Mouse (Mus musculus) heart, embryonic 12.5 days (tissue): ENCODE results near the gene Med26. TPM values are rescaled to one million over a fixed set of nuclear protein-coding genes. Genes with fewer than 3 reads are reported as not detected.

Experiments
- ATAC-seq: fragments of 200-750 bp; cut with Nextera tagmentation; 2 replicates; pipeline ENCODE4 v1.8.0; 2017; ENCODE audit warnings: moderate TSS enrichment, moderate library complexity; ENCODE audit not compliant: insufficient number of reproducible peaks, low FRiP score
- H3K27ac ChIP-seq: fragments of 300-500 bp; sonication (generic); 2 replicates; pipeline ENCODE4 v1.5.1; 2016; ENCODE audit warnings: mild to moderate bottlenecking, moderate library complexity; ENCODE audit not compliant: poor library complexity, severe bottlenecking
- H3K27me3 ChIP-seq: fragments of 300-500 bp; sonication (generic); replicated peaks from 2 replicates; pipeline ENCODE4 v1.6.1; 2016; ENCODE audit warnings: mild to moderate bottlenecking, moderate library complexity
- H3K36me3 ChIP-seq: fragments of 300-500 bp; sonication (generic); 2 replicates; pipeline ENCODE4 v1.6.1; 2016; ENCODE audit warnings: mild to moderate bottlenecking, moderate library complexity
- H3K4me1 ChIP-seq: fragments of 300-500 bp; sonication (generic); replicated peaks from 2 replicates; pipeline ENCODE4 v1.6.1; 2016; ENCODE audit warnings: mild to moderate bottlenecking
- H3K4me2 ChIP-seq: fragments of 300-500 bp; sonication (generic); 2 replicates; pipeline ENCODE4 v1.6.1; 2016; ENCODE audit warnings: mild to moderate bottlenecking, moderate library complexity
- H3K4me3 ChIP-seq: fragments of 300-500 bp; sonication (generic); 2 replicates; pipeline ENCODE4 v1.5.1; 2016; ENCODE audit warnings: mild to moderate bottlenecking
- H3K9ac ChIP-seq: fragments of 300-500 bp; sonication (generic); 2 replicates; pipeline ENCODE4 v1.6.1; 2016; ENCODE audit warnings: mild to moderate bottlenecking, moderate library complexity
- H3K9me3 ChIP-seq: fragments of 300-500 bp; sonication (generic); replicated peaks from 2 replicates; pipeline ENCODE4 v1.6.1; 2016; ENCODE audit warnings: mild to moderate bottlenecking, moderate library complexity
- WGBS: fragments of 180-500 bp; shearing (Covaris S2); methylation state at CpG from one replicate; pipeline ENCODE4 v1.1.7; 2016; 5-methylcytosine and 5-hydroxymethylcytosine counted together
- polyA plus RNA-seq: library from polyadenylated mRNA; unstranded; fragments of >200 nt; fragmentation: Nextera tagmentation; extraction: Ambion mirVana; gene quantifications from 2 replicates; pipeline ENCODE4 v1.2.1, GENCODE M21; 2016

Med26 gene
- polyA plus RNA-seq, 1 experiment from 2014 or later, result 10.6 TPM

GRCm38 (mm10) chr8:72500521-72500931, 47.5 kb downstream of the Med26 start:
- no peaks in the 10 kb centered on the region for H3K9me3 ChIP-seq
- H3K4me1 ChIP-seq, result peaks cover 55% of the 10 kb centered on the region
- peaks cover 30% of the 10 kb centered on the region for H3K36me3 ChIP-seq
- no peak for ATAC-seq
- no peaks in the 10 kb centered on the region for H3K27me3 ChIP-seq
- no peak overlapping the region for H3K4me3 ChIP-seq
- no peak overlapping the region for H3K4me2 ChIP-seq
- no peak overlapping the region; the same call in 1 of the 2 replicates for H3K27ac ChIP-seq
- WGBS, result 94% methylated on average over 1 of the region's 1 CpGs
- H3K9ac ChIP-seq, result no peak overlapping the region

- Histone ChIP-seq H3K36me3 (peaks cover 38% of the 10 kb centered on the region), H3K4me3 (no peak overlapping the region), H3K9me3 (no peaks in the 10 kb centered on the region), H3K9ac (no peak overlapping the region), H3K4me2 (no peak overlapping the region), H3K4me1 (peaks cover 48% of the 10 kb centered on the region), H3K27ac (peak overlapping the region; percentile 71), H3K27me3 (no peaks in the 10 kb centered on the region)
- WGBS, result 78% methylated on average over 2 of the region's 2 CpGs
- ATAC-seq, result no peak
Observed at GRCm38 (mm10) chr8:72499521-72500284, 48.4 kb downstream of the Med26 start.

- H3K27ac ChIP-seq, result no peak overlapping the region
- H3K9me3 ChIP-seq, result no peaks in the 10 kb centered on the region
- WGBS, result 73% methylated on average over 4 of the region's 4 CpGs
Observed at GRCm38 (mm10) chr8:72498527-72498926, 49.5 kb downstream of the Med26 start.

GRCm38 (mm10) chr8:72497911-72498310, 50.2 kb downstream of the Med26 start:
- H3K27ac ChIP-seq, result no peak overlapping the region
- H3K4me2 ChIP-seq, result no peak overlapping the region
- no peaks in the 10 kb centered on the region for H3K27me3 ChIP-seq
- peaks cover 46% of the 10 kb centered on the region for H3K4me1 ChIP-seq
- no peaks in the 10 kb centered on the region for H3K9me3 ChIP-seq
- no peak for ATAC-seq
- H3K4me3 ChIP-seq, result no peak overlapping the region
- peaks cover 42% of the 10 kb centered on the region for H3K36me3 ChIP-seq
- WGBS, result 81% methylated on average over 1 of the region's 1 CpGs
- no peak overlapping the region for H3K9ac ChIP-seq

More at GRCm38 (mm10) chr8:72498527-72498926, 49.5 kb downstream of the Med26 start:
- Histone ChIP-seq H3K4me2 (no peak overlapping the region), H3K27me3 (no peaks in the 10 kb centered on the region), H3K36me3 (peaks cover 43% of the 10 kb centered on the region), H3K4me3 (no peak overlapping the region), H3K9ac (no peak overlapping the region), H3K4me1 (peaks cover 49% of the 10 kb centered on the region)
- ATAC-seq, result no peak

GRCm38 (mm10) chr8:72496217-72496616, 51.9 kb downstream of the Med26 start:
- Histone ChIP-seq H3K4me3 (no peak overlapping the region), H3K27ac (no peak overlapping the region), H3K9me3 (no peaks in the 10 kb centered on the region), H3K27me3 (no peaks in the 10 kb centered on the region), H3K9ac (no peak overlapping the region), H3K4me1 (peaks cover 41% of the 10 kb centered on the region), H3K4me2 (no peak overlapping the region), H3K36me3 (peaks cover 38% of the 10 kb centered on the region)
- WGBS, result 90% methylated on average over 19 of the region's 19 CpGs
- ATAC-seq, result no peak

- no peak overlapping the region for H3K4me3 ChIP-seq
- WGBS, result 91% methylated on average over 23 of the region's 23 CpGs
- H3K27me3 ChIP-seq, result no peaks in the 10 kb centered on the region
- no peak overlapping the region for H3K9ac ChIP-seq
- H3K36me3 ChIP-seq, result peaks cover 38% of the 10 kb centered on the region
- no peaks in the 10 kb centered on the region for H3K9me3 ChIP-seq
- no peak overlapping the region for H3K27ac ChIP-seq
- H3K4me2 ChIP-seq, result no peak overlapping the region
- peaks cover 43% of the 10 kb centered on the region for H3K4me1 ChIP-seq
- no peak for ATAC-seq
Observed at GRCm38 (mm10) chr8:72495411-72496111, 52.5 kb downstream of the Med26 start.

GRCm38 (mm10) chr8:72493381-72493780, 54.7 kb downstream of the Med26 start:
- ATAC-seq, result no peak
- Histone ChIP-seq H3K4me1 (peaks cover 25% of the 10 kb centered on the region), H3K27me3 (no peaks in the 10 kb centered on the region), H3K4me3 (peak overlapping the region; percentile 96), H3K27ac (peak overlapping the region; percentile 38; the same call in 1 of the 2 replicates), H3K4me2 (peak overlapping the region; percentile 77), H3K36me3 (peaks cover 38% of the 10 kb centered on the region), H3K9ac (peak overlapping the region; percentile 73), H3K9me3 (no peaks in the 10 kb centered on the region)
- WGBS, result 11% methylated on average over 8 of the region's 8 CpGs

GRCm38 (mm10) chr8:72492622-72493081, 55.4 kb downstream of the Med26 start:
- H3K4me2 ChIP-seq, result peak overlapping the region; percentile 77
- peak; percentile 98 for ATAC-seq
- H3K4me1 ChIP-seq, result peaks cover 25% of the 10 kb centered on the region
- peak overlapping the region; percentile 93 for H3K9ac ChIP-seq
- under 1% methylated on average over 54 of the region's 56 CpGs for WGBS
- no peaks in the 10 kb centered on the region for H3K9me3 ChIP-seq
- H3K4me3 ChIP-seq, result peak overlapping the region; percentile 96
- no peaks in the 10 kb centered on the region for H3K27me3 ChIP-seq
- peak overlapping the region; percentile 38; the same call in 1 of the 2 replicates for H3K27ac ChIP-seq
- H3K36me3 ChIP-seq, result peaks cover 44% of the 10 kb centered on the region

- Histone ChIP-seq H3K9ac (peak within 1 kb of the TSS; percentile 93), H3K4me2 (peak within 1 kb of the TSS; percentile 77), H3K27me3 (no peaks in the 10 kb centered on the region), H3K27ac (peak within 1 kb of the TSS; percentile 72), H3K9me3 (no peaks in the 10 kb centered on the region), H3K4me1 (peaks cover 25% of the 10 kb centered on the region), H3K36me3 (peaks cover 48% of the 10 kb centered on the region), H3K4me3 (peak within 1 kb of the TSS; percentile 96)
- ATAC-seq, result peak; percentile 27
- WGBS, result under 1% methylated on average over 85 of the region's 98 CpGs
Observed at GRCm38 (mm10) chr8:72491680-72492621, 56.1 kb downstream of the Med26 start, which contains the start of gene Slc35e1. Slc35e1 (minus strand) TSS chr8:72492614.

- Histone ChIP-seq H3K36me3 (peaks cover 48% of the 10 kb centered on the region), H3K27ac (no peak overlapping the region), H3K4me2 (peak overlapping the region; percentile 77), H3K27me3 (no peaks in the 10 kb centered on the region), H3K4me3 (peak overlapping the region; percentile 96), H3K4me1 (peaks cover 28% of the 10 kb centered on the region), H3K9ac (peak overlapping the region; percentile 93; the same call in 1 of the 2 replicates), H3K9me3 (no peaks in the 10 kb centered on the region)
- no peak for ATAC-seq
- 89% methylated on average over 2 of the region's 2 CpGs for WGBS
Observed at GRCm38 (mm10) chr8:72491017-72491416, 57.1 kb downstream of the Med26 start.
